Mouse (Mus musculus) layer of hippocampus, adult 8-10 months (tissue): Measurements from ENCODE around the gene Map1b. TPM values are rescaled to one million over a fixed set of nuclear protein-coding genes. Genes with fewer than 3 reads are reported as not detected.

Experiments used
- DNase-seq, 2 experiments: peaks; one replicate each; pipeline ENCODE4 v3.0.0; 2022; ENCODE audit warnings: low spot score in 2 of 2
- total RNA-seq, 4 experiments: library from RNA; stranded (reverse); gene quantifications; 2 replicates each; pipeline ENCODE4 v1.2.4; 2022

Gene Map1b
- total RNA-seq, 4 experiments from 2014 or later: 617 to 716 (median 673) TPM

DNA sequence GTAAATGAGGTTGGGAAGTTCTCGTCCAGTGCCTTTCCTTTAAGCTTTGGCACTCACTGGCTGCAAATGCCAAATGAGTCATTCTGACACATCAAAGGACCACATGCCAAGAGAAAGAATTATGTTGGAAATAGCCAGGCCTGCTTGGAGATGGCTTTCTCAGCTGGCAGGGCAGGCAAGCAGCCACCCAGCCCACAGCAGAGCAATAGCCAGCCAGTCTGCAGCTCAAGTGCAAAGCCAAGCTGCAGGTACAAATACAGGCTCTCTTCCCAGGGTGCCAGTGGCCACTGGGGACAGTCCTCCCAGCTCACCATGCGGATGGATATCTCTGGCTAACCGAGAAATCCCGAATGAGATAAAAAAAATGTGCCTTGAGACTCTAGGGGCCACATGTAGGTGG is 12.1 kb upstream of the Map1b start:
- DNase-seq: no peak

DNA sequence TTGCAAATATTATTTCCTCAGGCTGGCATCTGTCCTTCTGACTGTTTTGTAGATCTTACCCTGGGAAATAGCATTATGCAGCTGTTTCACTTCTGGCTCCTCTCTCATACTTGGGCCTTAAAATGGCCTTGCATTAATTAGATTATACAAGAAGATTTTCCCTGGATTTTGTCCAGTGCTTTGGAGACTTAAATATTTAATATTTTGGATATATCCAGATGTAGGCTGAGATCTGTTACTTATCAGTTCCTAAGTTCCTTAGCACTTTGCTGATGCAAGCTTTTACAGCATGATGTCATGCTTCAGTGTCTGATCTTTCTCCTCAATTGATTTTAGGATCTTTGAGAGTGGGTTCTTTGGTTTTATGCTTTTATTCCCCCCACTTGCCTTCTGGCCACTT is 11.6 kb upstream of the Map1b start:
- DNase-seq: no peak

DNA sequence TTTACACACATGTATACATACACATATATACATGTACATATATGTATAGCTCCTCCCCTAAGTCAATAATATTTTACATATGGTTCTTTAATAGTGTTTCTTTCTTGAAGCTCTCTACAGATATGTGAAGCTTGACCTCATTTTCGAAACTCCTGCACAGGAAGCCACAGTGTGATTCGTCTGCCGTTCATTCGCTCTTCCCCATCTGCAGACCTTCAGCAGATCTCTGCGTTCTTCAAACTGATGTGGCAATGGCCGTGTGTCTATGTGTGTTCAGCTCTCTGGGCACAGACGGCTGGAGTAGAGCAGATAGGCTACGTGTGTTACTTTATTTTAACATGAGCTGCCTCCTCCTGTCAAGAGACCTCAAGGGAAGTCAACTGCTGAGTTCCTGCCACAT is 9.2 kb upstream of the Map1b start:
- no peak for DNase-seq

DNA sequence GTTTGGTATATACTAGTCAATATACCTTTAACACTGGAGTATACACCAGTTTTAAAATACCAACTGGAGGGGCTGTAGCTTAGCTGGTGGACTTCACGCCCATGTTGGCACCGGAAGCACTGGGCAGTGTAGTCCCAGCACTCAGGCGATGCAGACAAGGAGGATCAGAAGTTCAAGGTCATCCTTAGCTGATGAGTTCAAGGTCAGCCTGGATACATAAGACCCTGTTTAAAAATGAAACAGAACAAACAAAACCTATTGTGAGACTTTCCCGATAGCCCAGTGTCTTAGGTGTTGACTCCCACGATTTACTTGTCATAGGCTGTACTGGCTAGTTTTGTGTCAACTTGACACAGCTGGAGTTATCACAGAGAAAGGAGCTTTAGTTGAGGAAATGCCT is 1.5 kb upstream of the Map1b start:
- DNase-seq: no peak

DNA sequence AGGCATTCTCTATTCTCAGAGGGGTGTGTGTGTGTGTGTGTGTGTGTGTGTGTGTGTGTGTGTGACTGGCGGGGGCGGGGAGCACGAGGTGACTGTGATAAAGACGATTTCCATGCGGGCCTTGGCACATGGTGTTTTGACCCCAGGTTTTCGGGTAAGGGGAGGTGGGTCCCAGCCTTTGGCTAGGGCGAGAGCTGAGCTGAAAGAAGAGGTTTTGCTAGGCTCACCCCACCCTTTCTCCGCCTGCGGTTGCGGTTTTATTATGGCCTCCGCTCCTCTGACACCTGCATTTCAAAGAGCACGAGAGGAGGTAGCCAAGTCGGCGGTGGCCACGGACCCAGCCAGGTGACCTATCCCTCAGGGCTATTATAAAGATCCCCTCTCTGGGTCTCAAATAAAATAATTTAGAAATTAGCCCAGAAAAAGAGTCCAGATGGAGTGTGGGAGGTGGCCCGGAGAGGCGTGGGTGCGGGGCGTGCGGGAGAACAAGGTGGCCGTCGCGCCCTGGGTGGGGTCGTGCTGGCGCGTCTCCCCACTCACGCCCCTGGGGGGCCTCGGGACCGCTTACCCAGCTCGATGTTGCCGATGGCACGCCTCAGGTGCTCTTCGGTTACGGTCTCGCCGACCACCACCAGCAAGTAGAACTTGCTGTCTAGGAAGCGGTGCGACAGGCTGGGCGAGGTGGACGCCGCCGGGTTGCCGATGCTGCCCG is 448 bp downstream of the Map1b start:
- DNase-seq: no peak

DNA sequence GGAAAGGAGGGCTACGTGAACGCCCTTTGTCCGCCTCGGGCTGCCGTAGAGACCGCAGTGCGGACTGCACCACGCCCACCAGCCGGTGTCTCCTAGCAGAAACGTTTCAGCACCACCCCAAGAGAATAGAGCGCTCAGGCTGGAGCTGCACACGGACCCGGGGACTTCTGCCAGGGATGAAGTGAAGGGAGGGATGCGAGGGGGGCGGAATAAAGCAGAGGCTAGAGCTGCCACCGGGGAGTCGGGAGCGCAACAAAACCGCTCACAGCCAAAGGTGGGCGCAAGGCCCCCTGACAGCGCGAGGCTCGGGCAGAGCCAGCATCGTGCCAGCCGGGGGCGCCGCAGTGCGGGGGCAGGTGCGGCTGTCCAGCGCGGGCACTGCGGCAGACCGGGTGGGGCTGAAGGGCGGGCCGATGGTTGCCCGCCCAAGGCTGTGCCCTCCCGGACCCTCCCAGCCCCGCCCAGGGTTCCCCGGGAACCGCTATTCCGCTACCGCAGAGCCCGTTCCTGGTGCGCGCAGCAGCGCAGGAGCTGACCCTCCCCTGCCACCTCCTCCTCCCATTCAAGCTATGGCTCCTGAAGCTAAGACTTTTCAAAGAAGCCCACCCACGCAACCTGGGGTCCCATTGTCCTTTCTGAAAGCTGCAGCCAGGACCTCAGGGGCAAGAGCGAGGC is 1.3 kb downstream of the Map1b start:
- DNase-seq: peak; percentile 52 to 70

DNA sequence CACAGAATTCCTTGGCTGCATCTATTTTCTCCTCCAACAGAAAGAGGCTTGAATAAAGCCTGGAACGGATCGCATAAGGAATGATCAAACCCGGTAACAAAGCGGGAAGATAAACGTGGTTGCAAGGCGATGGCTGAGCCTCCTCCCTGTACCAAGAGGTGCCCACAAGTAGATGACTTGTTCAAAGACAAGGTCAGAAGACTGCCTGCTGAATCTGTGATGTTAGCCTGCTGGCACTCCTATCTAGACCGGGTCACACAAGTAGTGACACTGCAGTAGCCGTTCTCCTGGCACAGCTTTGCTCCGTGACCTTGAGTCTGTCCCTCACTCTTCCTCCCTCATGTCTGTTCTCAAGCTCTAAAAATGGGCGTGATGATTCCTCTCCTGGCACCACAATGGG is 2.4 kb downstream of the Map1b start:
- no peak for DNase-seq

DNA sequence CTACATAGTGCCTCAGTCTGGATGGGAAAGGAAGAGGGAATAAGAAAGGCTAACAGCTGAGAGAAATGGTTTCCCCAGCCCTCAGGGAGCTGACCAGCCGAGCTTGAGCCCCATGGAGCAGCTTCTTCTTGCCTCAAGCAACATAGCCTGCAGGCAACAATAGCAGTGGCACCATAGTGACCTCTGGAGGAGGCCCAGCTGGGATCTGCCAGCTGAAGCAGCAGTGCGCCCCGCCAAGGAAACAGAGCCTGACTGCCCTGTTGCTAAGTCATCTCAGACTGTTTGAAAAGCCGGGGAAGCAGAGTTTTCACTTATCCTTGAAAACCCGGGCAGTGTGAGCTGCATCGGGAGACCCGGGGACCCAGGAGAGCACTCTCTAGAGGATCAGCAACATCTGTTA is 3.2 kb downstream of the Map1b start:
- DNase-seq: peak; percentile 52 to 62

DNA sequence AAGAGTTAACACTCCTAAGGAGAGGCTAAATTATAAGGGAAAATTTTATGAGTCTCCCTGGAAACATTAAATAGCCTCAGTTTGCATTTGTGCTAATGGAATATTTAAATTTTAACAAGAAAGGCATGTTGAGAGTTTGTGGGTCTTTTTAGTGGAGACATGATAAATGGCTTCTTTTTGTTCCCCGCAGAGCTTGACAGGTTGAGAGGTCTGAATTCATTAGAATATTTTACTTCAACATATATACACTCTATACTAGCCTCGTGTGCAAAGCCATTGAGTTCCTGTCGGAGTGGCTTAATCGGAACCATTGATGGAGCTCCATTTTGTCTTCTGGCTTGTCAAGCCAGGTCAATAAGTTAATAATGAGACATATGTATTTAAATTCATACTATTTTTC is 6.4 kb downstream of the Map1b start:
- DNase-seq: no peak

DNA sequence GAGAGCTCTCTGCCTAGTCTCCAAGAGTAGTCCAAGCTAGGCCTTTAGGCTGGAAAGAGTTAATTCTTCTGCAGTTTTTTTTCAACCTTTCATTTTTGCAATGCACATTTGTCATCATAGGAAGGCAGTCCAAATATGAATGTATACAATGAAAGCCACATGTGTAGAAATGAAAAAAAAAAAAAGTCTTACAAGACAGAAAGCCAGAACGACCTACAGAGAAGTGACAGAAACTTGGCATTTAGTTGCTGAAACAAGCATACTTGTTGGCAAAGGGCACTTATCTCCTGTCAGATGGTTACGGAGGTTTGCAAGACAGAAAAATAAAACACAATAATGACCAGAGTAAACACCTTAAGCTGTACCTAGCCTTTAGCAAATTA is 9.8 kb downstream of the Map1b start:
- no peak for DNase-seq

DNA sequence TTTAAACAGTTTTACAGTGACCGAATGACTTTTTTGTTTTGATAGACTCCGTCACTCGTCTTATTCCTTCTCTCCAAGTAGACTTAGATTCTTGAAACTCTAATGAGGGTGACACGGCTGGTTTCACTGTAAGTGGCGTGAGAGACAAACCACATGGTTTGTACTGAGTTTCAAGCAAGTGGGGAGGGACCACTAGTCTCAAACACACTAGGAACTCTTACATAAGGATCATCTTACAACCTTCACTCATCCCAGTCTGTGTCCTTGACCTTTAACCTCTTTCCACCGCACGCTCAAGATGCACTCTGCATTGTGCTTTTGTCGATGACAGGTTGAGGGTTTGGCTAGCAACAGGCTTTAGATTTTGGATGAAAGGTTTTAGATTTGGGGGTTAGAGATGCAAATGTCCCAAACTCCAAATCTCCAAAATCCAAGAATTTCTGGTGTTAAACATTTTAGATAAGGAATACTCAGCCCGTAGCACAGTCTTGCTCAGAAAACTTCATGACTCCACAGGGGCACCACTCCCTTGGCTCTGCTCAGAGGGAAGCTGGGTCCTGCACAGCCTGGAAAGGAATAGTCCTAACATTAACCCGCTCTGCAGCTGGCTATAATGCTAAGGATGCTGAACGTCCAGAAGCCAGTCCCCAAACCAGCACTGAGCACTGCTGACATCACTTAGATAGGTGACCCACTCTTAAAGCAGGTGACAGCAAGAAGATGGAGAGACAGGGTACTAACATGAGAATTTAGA is 10.3 kb downstream of the Map1b start:
- DNase-seq: no peak

DNA sequence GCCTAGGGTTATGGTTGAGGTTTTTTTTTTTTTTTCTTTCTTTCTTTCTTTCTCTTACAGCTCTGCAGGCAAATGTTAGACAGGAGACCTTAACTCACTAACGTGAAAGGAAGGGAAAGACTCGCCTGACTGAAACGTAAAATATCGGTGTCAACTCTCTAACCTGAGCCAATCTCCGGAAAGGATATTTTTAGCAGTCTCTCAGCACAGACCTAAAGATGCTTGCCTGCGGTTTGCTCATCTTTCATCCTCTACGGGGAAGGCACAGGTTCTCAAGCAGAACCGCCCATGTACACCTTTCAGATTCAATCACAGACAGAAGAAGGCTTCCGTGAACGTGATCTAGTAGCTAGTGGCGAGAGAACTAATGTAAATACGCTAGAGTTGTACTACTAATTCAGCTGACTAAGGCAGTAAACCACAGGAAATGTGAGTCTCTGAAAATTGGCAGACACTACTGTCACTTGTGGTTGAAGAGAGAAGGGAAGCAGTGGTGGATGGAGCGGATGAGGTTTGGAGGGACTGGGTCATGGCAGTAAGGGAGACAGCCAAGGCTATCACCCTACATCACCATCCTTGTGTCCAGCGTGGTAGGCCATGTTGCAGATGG is 12.9 kb downstream of the Map1b start:
- no peak for DNase-seq

DNA sequence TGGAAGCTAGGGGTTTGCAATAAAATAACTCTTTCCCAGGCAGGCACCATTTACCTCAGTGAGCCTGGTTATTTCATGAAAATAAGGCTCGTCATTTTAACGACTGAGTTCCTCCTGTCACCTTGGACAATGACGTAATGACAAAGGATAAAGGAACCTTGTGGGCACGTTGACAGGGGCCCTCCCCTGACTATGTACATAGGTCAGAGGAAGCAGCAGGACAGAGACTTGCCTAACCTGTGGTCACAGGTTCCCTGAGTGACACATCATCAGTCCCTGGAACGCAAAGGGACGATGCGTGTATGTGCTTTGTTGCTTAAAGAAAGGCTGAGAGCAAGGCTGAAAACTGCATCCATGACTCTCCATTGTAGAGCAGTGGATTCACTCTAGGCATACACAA is 13.4 kb downstream of the Map1b start:
- no peak for DNase-seq

DNA sequence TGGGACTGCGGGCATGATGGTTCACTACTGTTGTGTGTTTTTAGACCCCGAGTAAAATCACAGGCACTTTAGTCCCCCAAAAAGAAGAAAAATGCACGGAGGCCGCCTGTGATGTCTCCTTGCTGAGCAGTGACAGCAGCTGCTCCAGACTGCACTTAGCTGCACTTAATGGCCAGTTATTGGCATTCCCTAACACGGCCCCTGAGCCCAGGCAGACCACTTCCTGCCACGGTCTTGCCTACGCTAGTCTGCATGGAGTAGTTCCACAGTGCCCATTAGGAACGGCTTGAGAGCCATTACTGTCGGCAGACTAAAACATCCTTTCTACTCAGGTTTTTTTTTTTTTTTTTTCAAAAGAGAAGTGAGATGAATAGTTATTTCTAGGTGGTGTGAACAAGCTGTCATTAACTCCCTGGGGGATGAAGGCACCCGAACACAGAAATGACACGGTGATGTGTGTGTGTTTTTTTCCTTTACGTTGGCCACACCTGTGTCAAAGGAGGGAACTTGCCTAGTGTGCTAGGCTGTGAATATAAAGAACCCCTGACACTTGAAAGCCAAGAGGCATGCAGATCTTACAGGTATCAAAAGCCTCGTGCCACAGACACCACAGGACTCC is 14.1 kb downstream of the Map1b start:
- no peak for DNase-seq

DNA sequence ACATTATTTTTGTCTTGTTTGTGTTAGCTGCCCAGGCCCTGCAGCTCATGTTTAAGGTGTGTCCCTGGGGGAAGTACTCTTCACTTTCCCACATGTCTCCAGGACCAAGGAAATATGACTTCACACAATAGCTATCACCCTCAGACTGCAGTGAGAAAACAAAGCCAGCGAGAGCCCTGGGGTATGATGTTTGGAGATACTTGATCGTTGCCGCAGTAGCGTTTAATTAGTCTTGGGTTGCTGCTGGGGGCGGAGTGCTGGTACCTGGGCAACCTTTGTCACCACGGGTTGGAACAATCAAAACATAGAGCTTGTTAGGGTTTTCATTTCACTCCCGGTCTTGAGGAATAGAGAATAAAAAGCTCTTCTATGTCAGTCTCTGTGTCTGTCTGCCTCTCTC is 14.9 kb downstream of the Map1b start:
- DNase-seq: no peak

DNA sequence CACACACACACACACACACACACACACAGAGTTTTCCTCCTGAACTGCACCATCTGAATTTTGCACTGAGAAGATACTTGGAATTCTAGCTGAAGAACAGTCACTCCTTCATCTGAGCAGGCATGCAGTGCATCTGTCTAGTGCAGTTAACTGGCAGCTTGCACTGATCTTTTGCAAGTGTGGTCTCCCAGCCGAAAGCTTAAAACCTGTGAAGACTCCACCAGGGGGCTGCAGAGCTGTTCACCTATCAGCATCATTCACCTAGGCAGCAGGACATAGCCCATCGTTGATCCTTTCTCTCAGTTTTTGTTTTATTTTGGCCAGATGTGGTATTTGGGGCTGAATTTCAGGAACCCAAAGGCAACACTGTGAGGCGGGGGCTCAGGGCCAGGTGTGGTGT is 15.7 kb downstream of the Map1b start:
- DNase-seq: no peak

DNA sequence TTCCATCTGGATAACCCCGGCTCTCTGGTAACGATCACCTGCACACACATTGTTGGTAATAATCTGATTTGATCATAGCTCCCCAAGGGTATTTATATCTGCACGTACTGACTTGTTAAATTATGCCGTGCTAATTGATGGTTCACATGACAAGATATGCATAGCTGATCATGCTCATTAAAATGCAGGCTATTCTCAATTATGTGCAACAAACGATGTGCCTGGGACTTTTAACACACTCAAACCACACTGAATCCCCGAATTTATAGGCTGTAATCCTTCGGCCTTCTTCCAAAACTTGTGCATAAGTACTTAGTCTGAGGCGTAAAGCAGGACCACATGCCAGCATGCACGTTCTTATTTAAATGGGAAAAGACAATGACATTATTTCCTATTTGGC is 16.6 kb downstream of the Map1b start:
- no peak for DNase-seq

DNA sequence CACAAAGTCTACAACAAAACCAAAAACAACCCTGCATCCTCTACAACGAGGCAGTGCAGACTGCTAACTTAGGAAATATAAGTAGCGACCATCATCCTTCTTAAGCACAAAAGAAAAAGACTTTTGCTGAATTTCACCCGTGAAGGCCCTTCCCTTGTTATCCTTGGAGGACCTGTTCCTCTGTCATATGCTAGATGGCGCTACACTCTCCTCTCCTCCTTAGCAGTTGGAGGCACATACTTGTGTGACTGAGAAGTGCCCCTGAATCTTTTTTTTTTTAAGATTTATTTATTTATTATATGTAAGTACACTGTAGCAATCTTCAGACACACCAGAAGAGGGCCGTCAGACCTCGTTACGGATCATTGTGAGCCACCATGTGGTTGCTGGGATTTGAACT is 20.2 kb downstream of the Map1b start:
- DNase-seq: no peak

DNA sequence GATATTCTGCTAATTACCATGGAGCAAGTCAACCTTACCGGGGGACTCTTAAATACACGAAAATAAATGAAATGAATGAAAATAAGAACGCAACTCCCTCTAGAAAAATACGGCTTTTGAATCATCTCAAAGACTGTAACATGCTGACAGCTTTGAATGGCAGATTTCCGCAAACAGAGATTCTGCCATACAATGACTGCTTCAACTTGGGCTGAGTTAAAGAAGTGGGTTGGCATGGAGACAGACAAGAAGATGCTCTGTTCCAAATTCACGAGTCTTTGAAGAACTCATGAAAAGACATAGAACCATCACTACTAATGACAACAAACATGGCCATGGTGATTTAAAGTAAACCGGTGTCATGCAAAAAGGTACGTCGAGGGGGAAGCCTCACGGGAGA is 21.9 kb downstream of the Map1b start:
- DNase-seq: no peak

DNA sequence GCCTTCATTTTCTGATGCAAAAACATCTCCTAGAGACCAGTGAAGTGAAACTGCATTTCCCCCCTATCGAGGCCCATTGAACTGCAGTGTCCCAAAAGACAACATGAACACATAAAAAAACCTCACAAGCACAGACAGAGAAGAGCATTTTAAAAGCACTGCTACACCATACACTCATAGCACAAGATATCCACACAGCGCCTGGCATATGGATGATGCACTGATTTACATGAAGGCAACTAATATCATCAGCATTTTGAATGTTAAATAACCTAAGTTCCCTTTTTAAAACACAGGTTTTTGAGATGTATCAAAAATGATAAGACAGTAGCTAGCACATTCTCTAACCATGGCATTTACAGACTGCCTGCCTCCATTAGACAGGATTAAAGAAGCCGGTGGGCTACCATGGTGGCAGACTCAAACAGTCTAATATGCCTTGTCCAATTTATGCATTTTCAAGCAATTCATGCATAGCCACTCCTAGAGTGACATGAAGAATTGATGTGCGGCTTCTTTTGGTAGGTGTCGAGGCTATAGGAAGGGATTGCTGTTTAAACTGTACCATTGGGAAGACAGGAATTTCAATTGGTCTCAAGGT is 22.9 kb downstream of the Map1b start:
- no peak for DNase-seq

DNA sequence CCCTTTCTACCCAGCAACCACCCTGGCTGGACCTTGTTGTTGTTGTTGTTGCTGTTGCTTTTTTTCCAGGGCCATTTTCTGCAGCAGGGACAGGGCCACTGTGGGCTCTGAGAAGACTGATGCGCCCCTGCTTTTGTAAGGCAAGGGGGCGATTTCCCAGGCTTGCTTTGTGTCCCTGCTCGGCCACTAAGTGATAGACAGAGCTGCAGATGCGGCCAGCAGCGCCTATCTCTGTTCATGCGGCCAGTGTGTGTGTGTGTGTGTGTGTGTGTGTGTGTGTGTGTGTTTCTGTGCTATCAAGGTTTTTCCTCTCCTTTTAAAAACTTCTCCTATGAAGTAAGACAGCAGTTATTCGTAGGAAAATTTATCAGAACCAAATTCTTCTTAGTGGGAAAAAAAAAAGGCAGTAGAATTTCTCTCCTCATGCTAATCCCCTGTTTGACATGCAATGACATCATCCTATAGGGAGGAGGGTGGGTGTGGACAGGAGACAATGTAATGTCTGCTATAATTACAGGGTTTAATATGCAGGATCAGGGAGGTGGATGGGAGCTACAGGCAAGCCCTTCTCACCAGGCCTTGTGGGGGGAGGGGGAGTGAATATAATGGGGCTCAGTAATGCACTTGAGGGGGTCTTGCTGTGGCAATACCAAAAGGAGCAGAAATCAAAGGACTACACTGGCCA is 23.6 kb downstream of the Map1b start:
- DNase-seq: no peak
